ENCODE assay signal across 15 mouse cellular contexts in genomic region chr17:43752811-43753210, GRCm38 (mm10). TPM values are rescaled to one million over a fixed set of nuclear protein-coding genes. Genes with fewer than 3 reads are reported as not detected.
"Had no signal": no experiment of that assay in that cellular context is flagged by ENCODE, and none has a peak within 500 bp of the region (broad histone marks: within the 10 kb centered on the region; RNA-seq: fewer than 3 reads in every experiment).

No protein-coding gene starts in this region.

- H3K36me3 ChIP-seq: limb, embryonic 12.5 days; midbrain, embryonic 12.5 days; neural tube, embryonic 15.5 days had no signal

- H3K4me3 ChIP-seq: left cerebral cortex, adult 2 months; limb, embryonic 12.5 days; midbrain, embryonic 12.5 days; myocyte; neural tube, embryonic 15.5 days had no signal

- H3K27ac ChIP-seq: limb, embryonic 12.5 days; liver, embryonic 14.5 days; midbrain, embryonic 12.5 days; neural tube, embryonic 15.5 days had no signal

- H3K4me2 ChIP-seq: limb, embryonic 12.5 days; midbrain, embryonic 12.5 days; neural tube, embryonic 15.5 days had no signal

- H3K4me1 ChIP-seq: limb, embryonic 12.5 days; midbrain, embryonic 12.5 days; neural tube, embryonic 15.5 days had no signal

- H3K9me3 ChIP-seq: limb, embryonic 12.5 days; midbrain, embryonic 12.5 days; neural tube, embryonic 15.5 days had no signal

- H3K27me3 ChIP-seq: limb, embryonic 12.5 days; midbrain, embryonic 12.5 days; neural tube, embryonic 15.5 days had no signal

- H3K9ac ChIP-seq: limb, embryonic 12.5 days; liver, embryonic 14.5 days; midbrain, embryonic 12.5 days; neural tube, embryonic 15.5 days had no signal

- DNase-seq: kidney, adult 8-10 months; kidney, postnatal 25 days; lung, adult 2 months; lung, postnatal 14 days; right cerebral cortex, adult 18-20 months; right cerebral cortex, postnatal 25 days; thymus, adult 18-20 months; thymus, postnatal 14 days had no signal

RNA-seq across cellular contexts. Expression of gene Rcan2, which starts 48.3 kb away (rescaled TPM):
- total RNA-seq: megakaryocyte-erythroid progenitor cell, adult 5-6 weeks had no signal
